ENCODE assay signal across 9 mouse cellular contexts in the genomic region with DNA sequence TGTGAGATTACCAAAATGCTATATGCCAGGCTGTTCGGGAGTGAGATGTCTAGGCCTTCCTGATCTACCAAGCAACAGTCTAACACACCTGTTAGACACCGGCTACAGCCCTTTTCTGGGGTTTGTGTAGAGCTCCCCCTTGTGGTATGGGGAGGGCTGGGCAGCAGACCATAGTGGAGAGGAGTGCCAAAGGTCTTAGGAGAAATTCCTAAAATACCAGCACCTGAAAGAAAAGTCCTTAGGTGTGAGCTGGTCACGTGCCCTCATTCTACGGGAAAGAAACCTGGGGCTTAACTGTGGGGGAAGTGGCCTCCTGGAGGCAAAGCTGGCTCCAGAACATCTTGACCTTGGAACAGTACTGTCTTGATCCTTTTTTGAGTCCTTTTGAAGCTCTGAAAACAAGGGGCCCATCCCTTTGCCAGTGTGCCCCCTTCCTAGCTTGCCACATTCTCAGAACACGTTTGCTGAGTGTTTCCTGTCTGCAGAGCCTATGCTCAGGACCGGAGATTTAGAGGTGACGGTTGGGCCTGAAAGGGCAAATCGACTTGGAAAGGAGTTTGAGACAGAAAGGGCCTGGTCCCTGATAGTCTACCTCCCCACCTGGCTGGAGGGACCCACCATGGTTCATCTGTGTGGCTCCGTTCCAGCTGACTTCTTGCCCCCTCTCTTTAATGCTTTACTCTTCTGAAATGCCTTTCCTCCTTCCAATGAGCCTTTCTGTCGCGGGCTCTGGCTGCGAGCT. TPM values are rescaled to one million over a fixed set of nuclear protein-coding genes. Genes with fewer than 3 reads are reported as not detected.
DNase-seq lines count a peak whose midpoint lies in the region; ATAC-seq and TF ChIP-seq lines count a peak whose summit lies in the region.
"Had no signal": no experiment of that assay in that cellular context is flagged by ENCODE, and none has a peak within 500 bp of the region (broad histone marks: within the 10 kb centered on the region; RNA-seq: fewer than 3 reads in every experiment).

No protein-coding gene starts in this region.

- H3K9ac ChIP-seq in forebrain, embryonic 11.5 days (ENCODE audit: low read length): no peak overlapping the region
- no peak overlapping the region for H3K9ac ChIP-seq in forebrain, embryonic 16.5 days (replicated peaks; ENCODE audit: low read depth, low read length)
- H3K9ac ChIP-seq in heart, embryonic 11.5 days (ENCODE audit: low read depth, low read length): no peak overlapping the region

- peak; percentile 77 for DNase-seq in forebrain, embryonic 11.5 days (ENCODE audit: low spot score)
- no peak for DNase-seq in Patski (ENCODE audit: low read depth, low spot score)
- peak; percentile 62 to 75 for DNase-seq in cerebellum, postnatal 25 days
- DNase-seq in kidney, postnatal 36 days: peak; percentile 83 to 84
- DNase-seq in lung, postnatal 14 days: peak; percentile 79
- peak; percentile 33 to 48 for DNase-seq in spleen, postnatal 36 days (ENCODE audit: low spot score in 2 of 2)

- H3K36me3 ChIP-seq in forebrain, embryonic 11.5 days (ENCODE audit: control insufficient read depth, insufficient read depth, low read length): no peaks in the 10 kb centered on the region
- H3K36me3 ChIP-seq in forebrain, embryonic 16.5 days (ENCODE audit: control insufficient read depth, insufficient read depth): no peaks in the 10 kb centered on the region
- H3K36me3 ChIP-seq in heart, embryonic 11.5 days (ENCODE audit: control insufficient read depth, insufficient read depth, low read length): 0 out of 2 replicates have a peak, but pooled peaks cover 5% of the 10 kb centered on the region

- no peaks in the 10 kb centered on the region for H3K27me3 ChIP-seq in forebrain, embryonic 11.5 days (ENCODE audit: control insufficient read depth, insufficient read depth, low read length)
- H3K27me3 ChIP-seq in forebrain, embryonic 16.5 days (replicated peaks; ENCODE audit: control insufficient read depth, insufficient read depth, low read length): no peaks in the 10 kb centered on the region
- peaks cover 14% of the 10 kb centered on the region for H3K27me3 ChIP-seq in Patski
- H3K27me3 ChIP-seq in heart, embryonic 11.5 days (ENCODE audit: control insufficient read depth, insufficient read depth, low read length): no peaks in the 10 kb centered on the region

- CTCF ChIA-PET in Patski (lab: Charles Lee): interaction anchor here (0.7 to 2.4 kb wide), 15 partner anchors 9 to 96 kb away, joined by 3 to 9 read pairs (median 4); no protein-coding TSS in a partner anchor

- WGBS in forebrain, embryonic 11.5 days: 52% methylated on average over 12 of the region's 12 CpGs
- WGBS in forebrain, embryonic 16.5 days: 54% methylated on average over 12 of the region's 12 CpGs
- 40% methylated on average over 12 of the region's 12 CpGs for WGBS in heart, embryonic 11.5 days (ENCODE audit: insufficient replicate concordance)

- in situ Hi-C loops in Patski (cut with MboI; ENCODE audit: low pct_unique_long_range_greater_than_20kb): loop anchor here (5.0 kb wide), 2 partner anchors 37 to 97 kb away; no protein-coding TSS in a partner anchor

- 0 out of 2 replicates have a peak, but pooled peaks have one; percentile 18 for ATAC-seq in forebrain, embryonic 11.5 days (replicated peaks; ENCODE audit: low FRiP score)
- no peak for ATAC-seq in forebrain, embryonic 16.5 days
- peak; percentile 59 for ATAC-seq in Patski
- ATAC-seq in heart, embryonic 11.5 days (replicated peaks; ENCODE audit: insufficient number of reproducible peaks, low FRiP score, low TSS enrichment): no peak

- H3K27ac ChIP-seq in forebrain, embryonic 11.5 days (ENCODE audit: low read depth, low read length): no peak overlapping the region
- H3K27ac ChIP-seq in forebrain, embryonic 16.5 days (ENCODE audit: low read length): no peak overlapping the region
- H3K27ac ChIP-seq in heart, embryonic 11.5 days (ENCODE audit: low read depth, low read length): peak overlapping the region; percentile 41; the same call in 1 of the 2 replicates

- no peaks in the 10 kb centered on the region for H3K9me3 ChIP-seq in forebrain, embryonic 11.5 days (ENCODE audit: control insufficient read depth, low read length)
- no peaks in the 10 kb centered on the region for H3K9me3 ChIP-seq in forebrain, embryonic 16.5 days (ENCODE audit: control insufficient read depth, low read length)
- no peaks in the 10 kb centered on the region for H3K9me3 ChIP-seq in heart, embryonic 11.5 days (replicated peaks; ENCODE audit: control insufficient read depth, low read length)
- H3K9me3 ChIP-seq: megakaryocyte, embryonic 14.5 days had no signal

- POLR2A ChIA-PET in Patski (lab: Charles Lee): no interaction called here

- no peaks in the 10 kb centered on the region for H3K4me1 ChIP-seq in forebrain, embryonic 11.5 days (replicated peaks; ENCODE audit: control insufficient read depth, insufficient read depth, low read length)
- H3K4me1 ChIP-seq in forebrain, embryonic 16.5 days (replicated peaks; ENCODE audit: control insufficient read depth, insufficient read depth, low read length): peaks cover 3% of the 10 kb centered on the region; the same call in 1 of the 2 replicates
- H3K4me1 ChIP-seq in heart, embryonic 11.5 days (ENCODE audit: control insufficient read depth, insufficient read depth, low read length): 0 out of 2 replicates have a peak, but pooled peaks cover 4% of the 10 kb centered on the region

- TF ChIP-seq CTCF in Patski (IDR thresholded peaks at IDR 0.05): no peak

- H3K4me2 ChIP-seq in forebrain, embryonic 11.5 days (ENCODE audit: low read depth, low read length, severe bottlenecking): no peak overlapping the region
- no peak overlapping the region for H3K4me2 ChIP-seq in forebrain, embryonic 16.5 days (ENCODE audit: low read length)
- no peak overlapping the region for H3K4me2 ChIP-seq in heart, embryonic 11.5 days

- no peak overlapping the region for H3K4me3 ChIP-seq in forebrain, embryonic 11.5 days (ENCODE audit: low read depth, low read length)
- no peak overlapping the region for H3K4me3 ChIP-seq in forebrain, embryonic 16.5 days (replicated peaks; ENCODE audit: low read length)
- no peak overlapping the region for H3K4me3 ChIP-seq in heart, embryonic 11.5 days (ENCODE audit: low read depth, low read length)
- H3K4me3 ChIP-seq: megakaryocyte, embryonic 14.5 days had no signal

RNA-seq across cellular contexts. Expression of a gene that starts 3.5 kb away (rescaled TPM):
- polyA plus RNA-seq in forebrain, embryonic 11.5 days (2014; fragmentation: Nextera tagmentation; extraction: Ambion mirVana): 0.69 TPM in 1 of 2 replicates, not detected in the other
- 3.7 and 4.0 TPM in 2 replicates for polyA plus RNA-seq in forebrain, embryonic 16.5 days (2015; fragmentation: Nextera tagmentation; extraction: Ambion mirVana)
- polyA plus RNA-seq in Patski (2021): not detected
- polyA plus RNA-seq in heart, embryonic 11.5 days (2014; fragmentation: Nextera tagmentation; extraction: Ambion mirVana): 0.49 and 0.90 TPM in 2 replicates

RNA-seq across cellular contexts. Expression of a gene that starts 7.1 kb away (rescaled TPM):
- polyA plus RNA-seq in forebrain, embryonic 11.5 days (2014; fragmentation: Nextera tagmentation; extraction: Ambion mirVana): not detected in 2 replicates
- 0.46 and 0.53 TPM in 2 replicates for polyA plus RNA-seq in forebrain, embryonic 16.5 days (2015; fragmentation: Nextera tagmentation; extraction: Ambion mirVana)
- polyA plus RNA-seq in Patski (2021): not detected
- not detected in 2 replicates for polyA plus RNA-seq in heart, embryonic 11.5 days (2014; fragmentation: Nextera tagmentation; extraction: Ambion mirVana)

RNA-seq across cellular contexts. Expression of a gene that starts 13.7 kb away (rescaled TPM):
- polyA plus RNA-seq in forebrain, embryonic 11.5 days (2014; fragmentation: Nextera tagmentation; extraction: Ambion mirVana): 39.4 and 41.8 TPM in 2 replicates
- 24.2 and 28.7 TPM in 2 replicates for polyA plus RNA-seq in forebrain, embryonic 16.5 days (2015; fragmentation: Nextera tagmentation; extraction: Ambion mirVana)
- not detected for polyA plus RNA-seq in Patski (2021)
- 11.0 and 12.7 TPM in 2 replicates for polyA plus RNA-seq in heart, embryonic 11.5 days (2014; fragmentation: Nextera tagmentation; extraction: Ambion mirVana)

RNA-seq across cellular contexts. Expression of a gene that starts 26.7 kb away (rescaled TPM):
- 44.4 and 51.8 TPM in 2 replicates for polyA plus RNA-seq in forebrain, embryonic 11.5 days (2014; fragmentation: Nextera tagmentation; extraction: Ambion mirVana)
- 128 and 185 TPM in 2 replicates for polyA plus RNA-seq in forebrain, embryonic 16.5 days (2015; fragmentation: Nextera tagmentation; extraction: Ambion mirVana)
- 25.3 TPM for polyA plus RNA-seq in Patski (2021)
- polyA plus RNA-seq in heart, embryonic 11.5 days (2014; fragmentation: Nextera tagmentation; extraction: Ambion mirVana): 26.0 and 28.7 TPM in 2 replicates

RNA-seq across cellular contexts. Expression of a gene that starts 27.1 kb away (rescaled TPM):
- 0.32 TPM in 1 of 2 replicates, not detected in the other for polyA plus RNA-seq in forebrain, embryonic 11.5 days (2014; fragmentation: Nextera tagmentation; extraction: Ambion mirVana)
- polyA plus RNA-seq in forebrain, embryonic 16.5 days (2015; fragmentation: Nextera tagmentation; extraction: Ambion mirVana): 0.65 and 0.99 TPM in 2 replicates
- 0.18 TPM for polyA plus RNA-seq in Patski (2021)
- 2,306 and 2,903 TPM in 2 replicates for polyA plus RNA-seq in heart, embryonic 11.5 days (2014; fragmentation: Nextera tagmentation; extraction: Ambion mirVana)

Comparison
In these comparisons a context has a peak if more than half of its experiments do, and no peak if none do; other contexts are left out.
1. ATAC-seq: peak in forebrain, embryonic 11.5 days (single experiment) and Patski (single experiment); none in forebrain, embryonic 16.5 days (single experiment) and heart, embryonic 11.5 days (single experiment).
2. RNA of a gene that starts 13.7 kb away (polyA plus RNA-seq): 39.4 to 41.8 TPM in forebrain, embryonic 11.5 days, 24.2 to 28.7 TPM in forebrain, embryonic 16.5 days and 11.0 to 12.7 TPM in heart, embryonic 11.5 days; not detected in Patski (single experiment); every median in the first group is over 10 times any median in the second.